Mouse (Mus musculus) liver, adult 2 months (tissue): ENCODE measurements around the gene Noxo1. TPM values are rescaled to one million over a fixed set of nuclear protein-coding genes. Genes with fewer than 3 reads are reported as not detected.

ENCODE experiments used
- DNase-seq: peaks from one replicate; pipeline ENCODE4 v3.0.0-alpha.2; 2011; ENCODE audit warnings: low read depth, low spot score; ENCODE audit errors: extremely low read depth
- H3K27ac ChIP-seq: fragments of 200-500 bp; replicated peaks from 2 replicates; pipeline ENCODE4 v1.5.1; 2012; ENCODE audit warnings: low read depth, mild to moderate bottlenecking, control low read depth, inconsistent platforms, low read length; ENCODE audit not compliant: insufficient read depth
- H3K27me3 ChIP-seq: fragments of 200-500 bp; 2 replicates; pipeline ENCODE4 v1.6.1; 2012; ENCODE audit warnings: mild to moderate bottlenecking, moderate library complexity, low read length, inconsistent platforms; ENCODE audit not compliant: control insufficient read depth, insufficient read depth
- H3K36me3 ChIP-seq: fragments of 200-500 bp; 2 replicates; pipeline ENCODE4 v1.6.1; 2012; ENCODE audit warnings: low read length, inconsistent platforms; ENCODE audit not compliant: control insufficient read depth, insufficient read depth
- H3K4me1 ChIP-seq: fragments of 200-500 bp; 2 replicates; pipeline ENCODE4 v1.6.1; 2011; ENCODE audit warnings: low read length; ENCODE audit not compliant: control insufficient read depth, insufficient read depth
- H3K4me3 ChIP-seq: fragments of 200-500 bp; 2 replicates; pipeline ENCODE4 v1.5.1; 2011; ENCODE audit warnings: low read depth, mild to moderate bottlenecking, control low read depth, low read length, moderate library complexity; ENCODE audit not compliant: insufficient read depth
- H3K79me2 ChIP-seq: fragments of 200-500 bp; 2 replicates; pipeline ENCODE4 v1.6.1; 2012; ENCODE audit warnings: inconsistent platforms, mild to moderate bottlenecking, low read length, moderate library complexity; ENCODE audit not compliant: control insufficient read depth, insufficient read depth
- H3K9ac ChIP-seq: fragments of 200-500 bp; 2 replicates; pipeline ENCODE4 v1.6.1; 2012; ENCODE audit warnings: low read depth, mild to moderate bottlenecking, control low read depth, inconsistent platforms, low read length
- CTCF ChIP-seq: fragments of 200-500 bp; IDR thresholded peaks from 2 replicates; pipeline ENCODE4 v1.5.1; 2011; ENCODE audit warnings: low read depth, low read length, control low read depth
- POLR2A ChIP-seq: fragments of 200-500 bp; IDR thresholded peaks from 2 replicates; pipeline ENCODE4 v1.6.1; 2011; ENCODE audit warnings: low read length, control low read depth; ENCODE audit not compliant: insufficient read depth; ENCODE audit errors: extremely low read depth
- WGBS: fragments of 180-500 bp; shearing (Covaris S2); methylation state at CpG from one replicate; pipeline ENCODE4 v1.1.7; 2018; 5-methylcytosine and 5-hydroxymethylcytosine counted together
- polyA plus RNA-seq: library from polyadenylated mRNA; depleted of rRNA; stranded (reverse); fragments of >200 nt; gene quantifications from 2 replicates; pipeline ENCODE4 v1.2.3, GENCODE M21; 2012
- total RNA-seq: library from RNA; depleted of rRNA; stranded (reverse); fragments of >200 nt; gene quantifications from 2 replicates; pipeline ENCODE4 v1.2.3, GENCODE M21; 2014

Gene Noxo1
- total and polyA plus RNA-seq, 2 experiments, result 0.37 to 2.7 TPM

GRCm38 (mm10) chr17:24692385-24692784, 3.6 kb upstream of the Noxo1 start:
- Histone ChIP-seq H3K36me3 (no peaks in the 10 kb centered on the region), H3K9ac (no peak overlapping the region), H3K79me2 (no peaks in the 10 kb centered on the region; the same call in 1 of the 2 replicates), H3K4me1 (peaks cover 6% of the 10 kb centered on the region), H3K27me3 (peaks cover 6% of the 10 kb centered on the region), H3K27ac (no peak overlapping the region), H3K4me3 (no peak overlapping the region)
- DNase-seq, result peak; percentile 15
- WGBS, result 89% methylated on average over 5 of the region's 5 CpGs
- TF ChIP-seq POLR2A, result no peak
- TF ChIP-seq CTCF, result no peak

- Histone ChIP-seq H3K36me3 (no peaks in the 10 kb centered on the region; the same call in 1 of the 2 replicates), H3K9ac (peak overlapping the region; percentile 94), H3K27me3 (no peaks in the 10 kb centered on the region), H3K4me3 (peak overlapping the region; percentile 92), H3K4me1 (peaks cover 3% of the 10 kb centered on the region; the same call in 1 of the 2 replicates), H3K79me2 (no peaks in the 10 kb centered on the region; the same call in 1 of the 2 replicates), H3K27ac (peak overlapping the region; percentile 86)
- TF ChIP-seq POLR2A (no peak), CTCF (no peak)
- WGBS, result 4% methylated on average over 50 of the region's 51 CpGs
- DNase-seq, result peak; percentile 86
Observed at GRCm38 (mm10) chr17:24695326-24696010, 566 bp upstream of the Noxo1 start.

- DNase-seq, result no peak
- no peak overlapping the region for H3K9ac ChIP-seq
- peaks cover 4% of the 10 kb centered on the region; the same call in 1 of the 2 replicates for H3K36me3 ChIP-seq
- TF ChIP-seq POLR2A, result no peak
- no peak for TF ChIP-seq CTCF
- no peaks in the 10 kb centered on the region; the same call in 1 of the 2 replicates for H3K79me2 ChIP-seq
- no peak overlapping the region for H3K27ac ChIP-seq
- H3K4me3 ChIP-seq, result no peak overlapping the region
- WGBS, result 57% methylated on average over 5 of the region's 5 CpGs
- peaks cover 3% of the 10 kb centered on the region; the same call in 1 of the 2 replicates for H3K4me1 ChIP-seq
- H3K27me3 ChIP-seq, result no peaks in the 10 kb centered on the region
Observed at GRCm38 (mm10) chr17:24697985-24698384, 2.0 kb downstream of the Noxo1 start.

- TF ChIP-seq CTCF (no peak), POLR2A (no peak)
- peaks cover 4% of the 10 kb centered on the region; the same call in 1 of the 2 replicates for H3K36me3 ChIP-seq
- 86% methylated on average over 9 of the region's 9 CpGs for WGBS
Observed at GRCm38 (mm10) chr17:24698715-24699114, 2.7 kb downstream of the Noxo1 start.

GRCm38 (mm10) chr17:24699473-24699872, 3.4 kb downstream of the Noxo1 start:
- 77% methylated on average over 2 of the region's 2 CpGs for WGBS
- Histone ChIP-seq H3K9ac (no peak overlapping the region), H3K27me3 (no peaks in the 10 kb centered on the region), H3K4me3 (no peak overlapping the region), H3K79me2 (no peaks in the 10 kb centered on the region; the same call in 1 of the 2 replicates), H3K27ac (no peak overlapping the region), H3K36me3 (peaks cover 4% of the 10 kb centered on the region; the same call in 1 of the 2 replicates), H3K4me1 (peaks cover 3% of the 10 kb centered on the region; the same call in 1 of the 2 replicates)
- no peak for DNase-seq
- no peak for TF ChIP-seq POLR2A
- no peak for TF ChIP-seq CTCF

More at GRCm38 (mm10) chr17:24698715-24699114, 2.7 kb downstream of the Noxo1 start:
- Histone ChIP-seq H3K79me2 (no peaks in the 10 kb centered on the region; the same call in 1 of the 2 replicates), H3K9ac (no peak overlapping the region), H3K27ac (no peak overlapping the region), H3K27me3 (no peaks in the 10 kb centered on the region), H3K4me1 (peaks cover 3% of the 10 kb centered on the region; the same call in 1 of the 2 replicates), H3K4me3 (no peak overlapping the region)
- no peak for DNase-seq

GRCm38 (mm10) chr17:24701251-24701650, 5.2 kb downstream of the Noxo1 start:
- H3K79me2 ChIP-seq, result no peaks in the 10 kb centered on the region
- no peaks in the 10 kb centered on the region for H3K27me3 ChIP-seq
- WGBS, result 94% methylated on average over 9 of the region's 9 CpGs
- no peak for DNase-seq
- H3K9ac ChIP-seq, result no peak overlapping the region
- TF ChIP-seq CTCF, result no peak
- TF ChIP-seq POLR2A, result no peak
- H3K4me1 ChIP-seq, result no peaks in the 10 kb centered on the region
- no peak overlapping the region for H3K27ac ChIP-seq
- no peak overlapping the region for H3K4me3 ChIP-seq
- H3K36me3 ChIP-seq, result peaks cover 4% of the 10 kb centered on the region; the same call in 1 of the 2 replicates
